21 mouse cellular contexts compared by ENCODE assay signal in genomic region chr9:79022291-79022690, GRCm38 (mm10).
"Had no signal": no experiment of that assay in that cellular context is flagged by ENCODE, and none has a peak within 500 bp of the region (broad histone marks: within the 10 kb centered on the region; RNA-seq: fewer than 3 reads in every experiment).

No protein-coding gene starts in this region.

- H3K27me3 ChIP-seq: liver, embryonic 13.5 days; midbrain, embryonic 12.5 days; midbrain, embryonic 15.5 days; neural tube, embryonic 12.5 days; neural tube, embryonic 15.5 days had no signal

- H3K27ac ChIP-seq: layer of hippocampus, adult 2 months; left cerebral cortex, adult 2 months; liver, embryonic 13.5 days; midbrain, embryonic 12.5 days; midbrain, embryonic 15.5 days; neural tube, embryonic 12.5 days; neural tube, embryonic 15.5 days; stomach, postnatal 0 days had no signal

- ATAC-seq: midbrain, embryonic 15.5 days had no signal

- H3K4me1 ChIP-seq: liver, embryonic 13.5 days; midbrain, embryonic 12.5 days; midbrain, embryonic 15.5 days; neural tube, embryonic 12.5 days; neural tube, embryonic 15.5 days had no signal

- H3K36me3 ChIP-seq: liver, embryonic 13.5 days; midbrain, embryonic 12.5 days; midbrain, embryonic 15.5 days; neural tube, embryonic 12.5 days; neural tube, embryonic 15.5 days had no signal

- H3K4me2 ChIP-seq: liver, embryonic 13.5 days; midbrain, embryonic 12.5 days; midbrain, embryonic 15.5 days; neural tube, embryonic 12.5 days; neural tube, embryonic 15.5 days had no signal

- DNase-seq: kidney, adult 9 months; kidney, postnatal 14 days; kidney, postnatal 4 days; layer of hippocampus, postnatal 36 days; liver, embryonic 13.5 days; lung, adult 2 months; lung, postnatal 14 days; lung, postnatal 4 days; right cerebral cortex, adult 18-20 months; right cerebral cortex, postnatal 14 days; right cerebral cortex, postnatal 4 days; thymus, adult 2 months; thymus, postnatal 14 days; thymus, postnatal 4 days had no signal

- H3K4me3 ChIP-seq: layer of hippocampus, adult 2 months; left cerebral cortex, adult 2 months; liver, embryonic 13.5 days; midbrain, embryonic 12.5 days; midbrain, embryonic 15.5 days; neural tube, embryonic 12.5 days; neural tube, embryonic 15.5 days had no signal

- H3K9ac ChIP-seq: liver, embryonic 13.5 days; midbrain, embryonic 12.5 days; midbrain, embryonic 15.5 days; neural tube, embryonic 12.5 days; neural tube, embryonic 15.5 days had no signal

- H3K9me3 ChIP-seq: liver, embryonic 13.5 days; midbrain, embryonic 12.5 days; midbrain, embryonic 15.5 days; neural tube, embryonic 12.5 days; neural tube, embryonic 15.5 days had no signal
